8 mouse cellular contexts compared by ENCODE assay signal in genomic region chr3:65958102-65958839, GRCm38 (mm10). TPM values are rescaled to one million over a fixed set of nuclear protein-coding genes. Genes with fewer than 3 reads are reported as not detected.
DNase-seq lines count a peak whose midpoint lies in the region; ATAC-seq lines count a peak whose summit lies in the region.

Ccnl1 (minus strand) TSS chr3:65958249.

- H3K4me1 ChIP-seq in hindbrain, embryonic 13.5 days (replicated peaks), result peaks cover 35% of the 10 kb centered on the region

- H3K4me3 ChIP-seq in hindbrain, embryonic 13.5 days, result peak within 1 kb of the TSS; percentile 99

- WGBS in hindbrain, embryonic 13.5 days, result under 1% methylated on average over 70 of the region's 70 CpGs

- H3K27me3 ChIP-seq in hindbrain, embryonic 13.5 days, result no peaks in the 10 kb centered on the region

- peak within 1 kb of the TSS; percentile 100 for H3K9ac ChIP-seq in hindbrain, embryonic 13.5 days

- peak; percentile 96 for ATAC-seq in hindbrain, embryonic 13.5 days (ENCODE audit: low FRiP score)

- DNase-seq in T-cell, adult 2 months (ENCODE audit: low spot score), result peak; percentile 96
- DNase-seq in cerebellum, postnatal 25 days, result peak; percentile 98
- peak; percentile 91 to 92 for DNase-seq in frontal cortex, postnatal 25 days (ENCODE audit: low spot score in 2 of 2)
- DNase-seq in layer of hippocampus, postnatal 25 days (ENCODE audit: extremely low spot score in 1 of 2, low spot score in 1 of 2), result peak; percentile 91 to 97
- DNase-seq in lung, postnatal 14 days, result peak; percentile 98
- peak; percentile 97 for DNase-seq in ovary, postnatal 36 days (ENCODE audit: low spot score)
- peak; percentile 98 for DNase-seq in thymus, postnatal 14 days

- peak within 1 kb of the TSS; percentile 100 for H3K27ac ChIP-seq in hindbrain, embryonic 13.5 days

- no peaks in the 10 kb centered on the region for H3K9me3 ChIP-seq in hindbrain, embryonic 13.5 days

- peaks cover 21% of the 10 kb centered on the region for H3K36me3 ChIP-seq in hindbrain, embryonic 13.5 days

- peak within 1 kb of the TSS; percentile 75 for H3K4me2 ChIP-seq in hindbrain, embryonic 13.5 days

RNA-seq across cellular contexts. Expression of gene Ccnl1, which starts in this region (rescaled TPM):
- polyA plus RNA-seq in hindbrain, embryonic 13.5 days (2015; fragmentation: Nextera tagmentation; extraction: Ambion mirVana), result 80.1 and 80.9 TPM in 2 replicates
- 10 to 100 TPM; 50.5 to 61.3 TPM for total RNA-seq in layer of hippocampus, postnatal 25 days (2021)

Comparison
In these comparisons a context has a peak if more than half of its experiments do, and no peak if none do; other contexts are left out.
1. Peak in every context shown above with its lines: DNase-seq, ATAC-seq, H3K4me3 ChIP-seq and H3K27ac ChIP-seq.